In genomic region chr1:157554686-157555530, GRCm38 (mm10) we compare ENCODE assay signal across 9 mouse cellular contexts. TPM values are rescaled to one million over a fixed set of nuclear protein-coding genes. Genes with fewer than 3 reads are reported as not detected.
DNase-seq lines count a peak whose midpoint lies in the region; ATAC-seq and TF ChIP-seq lines count a peak whose summit lies in the region.
"Had no signal": no experiment of that assay in that cellular context is flagged by ENCODE, and none has a peak within 500 bp of the region (broad histone marks: within the 10 kb centered on the region; RNA-seq: fewer than 3 reads in every experiment).

No protein-coding gene starts in this region.

- H3K27me3 ChIP-seq in heart, embryonic 11.5 days (ENCODE audit: control insufficient read depth, insufficient read depth, low read length), result peaks cover 6% of the 10 kb centered on the region; the same call in 1 of the 2 replicates
- peaks cover 22% of the 10 kb centered on the region for H3K27me3 ChIP-seq in E14TG2a.4 (ENCODE audit: insufficient read depth, low read length)
- no peaks in the 10 kb centered on the region for H3K27me3 ChIP-seq in forebrain, postnatal 0 days (ENCODE audit: insufficient read depth, low read length)
- H3K27me3 ChIP-seq in liver, embryonic 16.5 days (ENCODE audit: control insufficient read depth, insufficient read depth, low read depth, low read length), result no peaks in the 10 kb centered on the region

- H3K9ac ChIP-seq in heart, embryonic 11.5 days (ENCODE audit: low read depth, low read length), result no peak overlapping the region
- H3K9ac ChIP-seq in forebrain, postnatal 0 days, result no peak overlapping the region
- H3K9ac ChIP-seq in liver, embryonic 16.5 days (ENCODE audit: low read depth, low read length), result no peak overlapping the region

- no peaks in the 10 kb centered on the region for H3K36me3 ChIP-seq in heart, embryonic 11.5 days (ENCODE audit: control insufficient read depth, insufficient read depth, low read length)
- H3K36me3 ChIP-seq in E14TG2a.4 (ENCODE audit: insufficient read depth, low read length), result no peaks in the 10 kb centered on the region
- no peaks in the 10 kb centered on the region for H3K36me3 ChIP-seq in forebrain, postnatal 0 days (ENCODE audit: insufficient read depth)
- peaks cover 13% of the 10 kb centered on the region for H3K36me3 ChIP-seq in liver, embryonic 16.5 days (ENCODE audit: control insufficient read depth, insufficient read depth)

- peaks cover 4% of the 10 kb centered on the region; the same call in 1 of the 2 replicates for H3K4me1 ChIP-seq in heart, embryonic 11.5 days (ENCODE audit: control insufficient read depth, insufficient read depth, low read length)
- peaks cover 18% of the 10 kb centered on the region for H3K4me1 ChIP-seq in E14TG2a.4 (replicated peaks; ENCODE audit: low read depth, low read length)
- H3K4me1 ChIP-seq in forebrain, postnatal 0 days (ENCODE audit: insufficient read depth), result peaks cover 22% of the 10 kb centered on the region; the same call in 1 of the 2 replicates
- H3K4me1 ChIP-seq in liver, embryonic 16.5 days (ENCODE audit: control insufficient read depth, low read depth, low read length), result no peaks in the 10 kb centered on the region; the same call in 1 of the 2 replicates

- 0 out of 2 replicates have a peak, but pooled peaks have one; percentile 68 for ATAC-seq in heart, embryonic 11.5 days (replicated peaks; ENCODE audit: insufficient number of reproducible peaks, low FRiP score, low TSS enrichment)
- ATAC-seq in forebrain, postnatal 0 days, result no peak
- no peak for ATAC-seq in liver, embryonic 16.5 days (ENCODE audit: low read depth)

- TF ChIP-seq CTCF in E14TG2a.4 (conservative IDR thresholded peaks at IDR 0.05; ENCODE audit: low read length), result no peak
- TF ChIP-seq CTCF in forebrain, postnatal 0 days (IDR thresholded peaks at IDR 0.05; ENCODE audit: low read depth), result no peak

- peak overlapping the region; percentile 54 for H3K4me2 ChIP-seq in heart, embryonic 11.5 days
- peak overlapping the region; percentile 37 for H3K4me2 ChIP-seq in forebrain, postnatal 0 days (ENCODE audit: low read depth)
- H3K4me2 ChIP-seq in liver, embryonic 16.5 days (ENCODE audit: low read depth, low read length), result peak overlapping the region; percentile 36

- no peak overlapping the region for H3K27ac ChIP-seq in heart, embryonic 11.5 days (ENCODE audit: low read depth, low read length)
- H3K27ac ChIP-seq in forebrain, postnatal 0 days (ENCODE audit: low read depth, low read length), result no peak overlapping the region
- no peak overlapping the region for H3K27ac ChIP-seq in liver, embryonic 16.5 days (ENCODE audit: low read length)

- 24% methylated on average over 27 of the region's 27 CpGs for WGBS in heart, embryonic 11.5 days (ENCODE audit: insufficient replicate concordance)
- 33% methylated on average over 27 of the region's 27 CpGs for WGBS in forebrain, postnatal 0 days
- WGBS in liver, embryonic 16.5 days (ENCODE audit: insufficient replicate concordance), result 23% methylated on average over 27 of the region's 27 CpGs

- no peak for DNase-seq in heart, adult 18-20 months
- no peak for DNase-seq in forebrain, postnatal 0 days
- no peak for DNase-seq in layer of hippocampus, adult 18-20 months (ENCODE audit: low spot score in 2 of 2)
- no peak for DNase-seq in gastrocnemius, postnatal 14 days
- no peak for DNase-seq in c-Kit-positive CD71-positive TER-119-positive erythroid progenitor cells, embryonic 14.5 days (ENCODE audit: low spot score)

- peak overlapping the region; percentile 23 for H3K4me3 ChIP-seq in heart, embryonic 11.5 days (ENCODE audit: low read depth, low read length)
- 0 out of 2 replicates have a peak overlapping the region, but pooled peaks have one; percentile 23 for H3K4me3 ChIP-seq in E14TG2a.4 (replicated peaks; ENCODE audit: low read length)
- H3K4me3 ChIP-seq in forebrain, postnatal 0 days (ENCODE audit: low read depth, low read length), result no peak overlapping the region
- H3K4me3 ChIP-seq in liver, embryonic 16.5 days (ENCODE audit: low read depth, low read length), result no peak overlapping the region
- H3K4me3 ChIP-seq: erythroblast, embryonic 14.5 days had no signal

- H3K9me3 ChIP-seq in heart, embryonic 11.5 days (replicated peaks; ENCODE audit: control insufficient read depth, low read length), result no peaks in the 10 kb centered on the region
- H3K9me3 ChIP-seq in E14TG2a.4 (ENCODE audit: low read length), result peaks cover 20% of the 10 kb centered on the region
- no peaks in the 10 kb centered on the region for H3K9me3 ChIP-seq in forebrain, postnatal 0 days (ENCODE audit: low read length)
- H3K9me3 ChIP-seq in liver, embryonic 16.5 days (replicated peaks; ENCODE audit: control insufficient read depth, low read length), result peaks cover 4% of the 10 kb centered on the region

- intact Hi-C loops in gastrocnemius, postnatal 14 days (cut with DNase I; ENCODE audit: low total_unique reads), result loop anchor here (5.0 kb wide), 1 partner anchor 1102 kb away; no protein-coding TSS in a partner anchor

RNA-seq across cellular contexts. Expression of gene Sec16b, which starts 48.4 kb away (rescaled TPM):
- polyA plus RNA-seq in heart, embryonic 11.5 days (2014; fragmentation: Nextera tagmentation; extraction: Ambion mirVana), result 0.74 and 1.9 TPM in 2 replicates
- total RNA-seq in heart, adult 18-20 months (2021), result under 1 TPM; 0.45 to 0.62 TPM
- 0.33 and 0.69 TPM in 2 replicates for total RNA-seq in forebrain, postnatal 0 days (2014; rRNA removed)
- 0.23 and 0.30 TPM in 2 replicates for polyA plus RNA-seq in forebrain, postnatal 0 days (2015; fragmentation: Nextera tagmentation; extraction: Ambion mirVana)
- polyA plus RNA-seq in liver, embryonic 16.5 days (2015; fragmentation: Nextera tagmentation; extraction: Ambion mirVana), result 7.4 and 9.3 TPM in 2 replicates
- under 1 TPM; 0.32 to 0.46 TPM for total RNA-seq in layer of hippocampus, adult 18-20 months (2021)
- total RNA-seq in gastrocnemius, postnatal 14 days (2021), result 1 to 10 TPM; 2.3 to 2.4 TPM
- polyA plus RNA-seq: erythroblast, embryonic 14.5 days had no signal

Comparison
In these comparisons a context has a peak if more than half of its experiments do, and no peak if none do; other contexts are left out.
1. H3K4me3 ChIP-seq: peak in heart, embryonic 11.5 days (single experiment) and E14TG2a.4 (single experiment); none in forebrain, postnatal 0 days (single experiment) and liver, embryonic 16.5 days (single experiment).
2. Peak in every context shown above with its lines, with median percentiles within 50 percentile points of each other: H3K4me2 ChIP-seq.